Mouse (Mus musculus): Measurements from ENCODE around the gene Twf2. TPM values are rescaled to one million over a fixed set of nuclear protein-coding genes. Genes with fewer than 3 reads are reported as not detected.
"Not testable (repeated sequence)": the region's sequence is repeated elsewhere in the genome, so short reads cannot be mapped to it uniquely, and the experiment has no call there.

The Twf2 gene
- polyA plus RNA-seq, 1 experiment from 2014 or later, result 21.2 TPM

DNA sequence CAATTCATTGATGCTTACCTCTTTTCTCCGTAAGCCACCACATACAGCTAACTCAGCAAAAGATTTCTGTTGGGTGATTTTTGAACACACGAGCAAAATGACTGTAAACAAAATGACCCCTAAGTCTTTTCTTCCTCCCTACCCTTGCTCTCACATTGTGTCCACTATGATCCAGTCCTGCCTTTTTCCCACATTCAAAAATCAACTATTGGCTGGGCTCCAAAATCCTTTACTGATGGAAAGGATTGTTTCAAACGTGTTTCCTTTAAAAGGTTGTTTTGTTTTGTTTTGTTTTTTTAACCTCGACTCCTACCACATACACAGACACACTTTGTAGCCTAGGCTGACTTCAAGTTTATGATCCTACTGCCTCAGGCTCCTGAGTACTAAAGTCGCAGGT is 42.5 kb upstream of the Twf2 start:
- Histone ChIP-seq H3K27me3 (ENCODE audit: control insufficient read depth, insufficient read depth, low read depth, low read length) (no peaks in the 10 kb centered on the region; the same call in 1 of the 2 replicates), H3K4me3 (ENCODE audit: low read depth, low read length) (peak overlapping the region; percentile 81), H3K4me1 (ENCODE audit: control insufficient read depth, low read depth, low read length) (peaks cover 5% of the 10 kb centered on the region), H3K27ac (ENCODE audit: low read length) (peak overlapping the region; percentile 93), H3K4me2 (ENCODE audit: low read depth, low read length) (peak overlapping the region; percentile 90), H3K36me3 (ENCODE audit: control insufficient read depth, insufficient read depth) (no peaks in the 10 kb centered on the region), H3K9me3 (replicated peaks; ENCODE audit: control insufficient read depth, low read length) (no peaks in the 10 kb centered on the region), H3K9ac (ENCODE audit: low read depth, low read length) (peak overlapping the region; percentile 74)
- no peak for ATAC-seq (ENCODE audit: low read depth)
- WGBS (ENCODE audit: insufficient replicate concordance), result 46% methylated on average over 5 of the region's 5 CpGs

DNA sequence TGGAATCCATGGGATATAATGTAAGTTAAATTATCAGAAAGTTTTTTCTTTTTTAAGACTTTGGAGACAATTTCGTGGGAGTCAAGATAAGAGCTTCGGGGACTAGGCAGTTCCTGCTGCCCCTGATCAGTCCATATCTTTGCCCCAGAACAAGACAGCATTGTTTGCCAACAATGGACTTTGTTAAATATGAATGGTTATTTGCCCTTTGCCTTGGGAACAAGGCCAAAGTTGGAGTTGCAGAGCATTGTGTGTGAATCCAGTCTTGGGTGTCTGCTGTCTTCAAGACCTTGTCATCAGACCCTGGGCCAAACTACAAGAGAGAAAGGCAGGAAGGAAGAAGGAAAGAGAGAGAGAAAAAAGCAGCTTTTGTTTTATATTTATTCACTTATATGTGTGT is 36.2 kb upstream of the Twf2 start:
- Histone ChIP-seq H3K27me3 (ENCODE audit: control insufficient read depth, insufficient read depth, low read depth, low read length) (no peaks in the 10 kb centered on the region; the same call in 1 of the 2 replicates), H3K27ac (ENCODE audit: low read length) (no peak overlapping the region), H3K4me1 (ENCODE audit: control insufficient read depth, low read depth, low read length) (peaks cover 11% of the 10 kb centered on the region), H3K4me3 (ENCODE audit: low read depth, low read length) (no peak overlapping the region), H3K4me2 (ENCODE audit: low read depth, low read length) (no peak overlapping the region), H3K9ac (ENCODE audit: low read depth, low read length) (no peak overlapping the region), H3K36me3 (ENCODE audit: control insufficient read depth, insufficient read depth) (no peaks in the 10 kb centered on the region), H3K9me3 (replicated peaks; ENCODE audit: control insufficient read depth, low read length) (no peaks in the 10 kb centered on the region)
- 40% methylated on average over 2 of the region's 2 CpGs for WGBS (ENCODE audit: insufficient replicate concordance)
- no peak for ATAC-seq (ENCODE audit: low read depth)

- WGBS (ENCODE audit: insufficient replicate concordance), result 57% methylated on average over 3 of the region's 3 CpGs
- no peak for ATAC-seq (ENCODE audit: low read depth)
These were observed 35.7 kb upstream of the Twf2 start for GRCm38 (mm10) chr9:106167241-106167640.

DNA sequence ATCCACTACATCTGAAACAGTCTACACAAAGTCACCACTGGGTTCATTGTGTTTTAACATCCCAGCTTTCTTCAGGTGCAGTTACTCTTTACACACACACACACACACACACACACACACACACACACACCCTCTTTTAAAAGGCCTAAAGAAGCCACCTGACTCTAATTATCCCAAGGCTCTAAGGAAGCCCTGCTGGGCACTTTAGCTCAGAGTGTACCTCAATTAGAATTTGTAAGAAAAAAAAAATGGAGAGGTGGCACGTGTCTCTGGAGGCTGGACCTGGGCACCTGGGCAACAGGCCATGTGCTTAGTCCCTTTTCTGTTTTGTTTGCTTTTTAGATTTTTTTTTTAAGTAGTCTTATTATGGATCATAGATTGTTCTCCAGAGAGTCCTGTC is 35.2 kb upstream of the Twf2 start:
- no peak for ATAC-seq (ENCODE audit: low read depth)
- Histone ChIP-seq H3K36me3 (ENCODE audit: control insufficient read depth, insufficient read depth) (no peaks in the 10 kb centered on the region), H3K9ac (ENCODE audit: low read depth, low read length) (no peak overlapping the region), H3K4me2 (ENCODE audit: low read depth, low read length) (no peak overlapping the region), H3K4me3 (ENCODE audit: low read depth, low read length) (no peak overlapping the region), H3K27ac (ENCODE audit: low read length) (no peak overlapping the region), H3K27me3 (ENCODE audit: control insufficient read depth, insufficient read depth, low read depth, low read length) (no peaks in the 10 kb centered on the region), H3K4me1 (ENCODE audit: control insufficient read depth, low read depth, low read length) (peaks cover 11% of the 10 kb centered on the region), H3K9me3 (replicated peaks; ENCODE audit: control insufficient read depth, low read length) (no peaks in the 10 kb centered on the region)
- WGBS (ENCODE audit: insufficient replicate concordance), result 57% methylated on average over 1 of the region's 1 CpGs

More at GRCm38 (mm10) chr9:106167241-106167640, 35.7 kb upstream of the Twf2 start:
- Histone ChIP-seq H3K27me3 (ENCODE audit: control insufficient read depth, insufficient read depth, low read depth, low read length) (no peaks in the 10 kb centered on the region), H3K4me3 (ENCODE audit: low read depth, low read length) (no peak overlapping the region), H3K9me3 (replicated peaks; ENCODE audit: control insufficient read depth, low read length) (no peaks in the 10 kb centered on the region), H3K36me3 (ENCODE audit: control insufficient read depth, insufficient read depth) (no peaks in the 10 kb centered on the region), H3K4me1 (ENCODE audit: control insufficient read depth, low read depth, low read length) (peaks cover 11% of the 10 kb centered on the region), H3K4me2 (ENCODE audit: low read depth, low read length) (no peak overlapping the region), H3K27ac (ENCODE audit: low read length) (no peak overlapping the region), H3K9ac (ENCODE audit: low read depth, low read length) (no peak overlapping the region)

- not testable (repeated sequence) for H3K27me3 ChIP-seq (ENCODE audit: control insufficient read depth, insufficient read depth, low read depth, low read length); ATAC-seq (ENCODE audit: low read depth); H3K9ac ChIP-seq (ENCODE audit: low read depth, low read length); H3K27ac ChIP-seq (ENCODE audit: low read length); H3K9me3 ChIP-seq (replicated peaks; ENCODE audit: control insufficient read depth, low read length); H3K36me3 ChIP-seq (ENCODE audit: control insufficient read depth, insufficient read depth); H3K4me3 ChIP-seq (ENCODE audit: low read depth, low read length); H3K4me2 ChIP-seq (ENCODE audit: low read depth, low read length)
- 59% methylated on average over 1 of the region's 1 CpGs for WGBS (ENCODE audit: insufficient replicate concordance)
- peaks cover 21% of the 10 kb centered on the region for H3K4me1 ChIP-seq (ENCODE audit: control insufficient read depth, low read depth, low read length)
These were observed 33.9 kb upstream of the Twf2 start for GRCm38 (mm10) chr9:106169006-106169405.

DNA sequence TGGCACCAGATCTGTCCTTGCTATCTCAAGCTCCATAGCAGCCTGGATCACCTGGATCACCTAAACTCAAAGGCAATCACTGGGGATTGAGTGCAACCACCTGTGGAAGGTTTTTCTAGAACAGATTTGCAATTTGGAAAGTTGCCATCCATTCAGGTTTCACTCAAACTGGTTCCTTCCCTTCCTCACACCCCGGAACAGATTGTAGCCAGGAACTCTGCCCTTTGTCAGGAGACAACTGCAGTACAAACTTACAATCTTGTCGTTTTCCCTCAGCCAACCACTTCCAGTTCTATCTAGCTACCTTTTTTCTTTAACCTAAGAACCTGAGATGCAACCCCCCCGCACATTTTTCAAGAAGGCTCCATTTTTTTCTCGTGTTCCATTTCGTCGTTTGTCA is 33.0 kb upstream of the Twf2 start:
- no peak overlapping the region for H3K27ac ChIP-seq (ENCODE audit: low read length)
- 40% methylated on average over 6 of the region's 6 CpGs for WGBS (ENCODE audit: insufficient replicate concordance)
- H3K36me3 ChIP-seq (ENCODE audit: control insufficient read depth, insufficient read depth), result no peaks in the 10 kb centered on the region
- no peak overlapping the region for H3K4me3 ChIP-seq (ENCODE audit: low read depth, low read length)
- H3K27me3 ChIP-seq (ENCODE audit: control insufficient read depth, insufficient read depth, low read depth, low read length), result no peaks in the 10 kb centered on the region
- no peak overlapping the region for H3K9ac ChIP-seq (ENCODE audit: low read depth, low read length)
- H3K4me2 ChIP-seq (ENCODE audit: low read depth, low read length), result no peak overlapping the region
- peaks cover 26% of the 10 kb centered on the region for H3K4me1 ChIP-seq (ENCODE audit: control insufficient read depth, low read depth, low read length)
- no peaks in the 10 kb centered on the region for H3K9me3 ChIP-seq (replicated peaks; ENCODE audit: control insufficient read depth, low read length)
- no peak for ATAC-seq (ENCODE audit: low read depth)

GRCm38 (mm10) chr9:106170556-106171345 is 32.2 kb upstream of the Twf2 start, which contains the start of gene Wdr82:
Gene Wdr82 (plus strand): TSS chr9:106170928.
- no peaks in the 10 kb centered on the region for H3K36me3 ChIP-seq (ENCODE audit: control insufficient read depth, insufficient read depth)
- H3K27ac ChIP-seq (ENCODE audit: low read length), result peak within 1 kb of the TSS; percentile 95
- no peaks in the 10 kb centered on the region for H3K27me3 ChIP-seq (ENCODE audit: control insufficient read depth, insufficient read depth, low read depth, low read length)
- ATAC-seq (ENCODE audit: low read depth), result peak; percentile 94
- H3K9me3 ChIP-seq (replicated peaks; ENCODE audit: control insufficient read depth, low read length), result no peaks in the 10 kb centered on the region
- peak within 1 kb of the TSS; percentile 89 for H3K9ac ChIP-seq (ENCODE audit: low read depth, low read length)
- H3K4me3 ChIP-seq (ENCODE audit: low read depth, low read length), result peak within 1 kb of the TSS; percentile 91
- H3K4me1 ChIP-seq (ENCODE audit: control insufficient read depth, low read depth, low read length), result peaks cover 31% of the 10 kb centered on the region
- under 1% methylated on average over 44 of the region's 81 CpGs for WGBS (ENCODE audit: insufficient replicate concordance)
- peak within 1 kb of the TSS; percentile 88 for H3K4me2 ChIP-seq (ENCODE audit: low read depth, low read length)

DNA sequence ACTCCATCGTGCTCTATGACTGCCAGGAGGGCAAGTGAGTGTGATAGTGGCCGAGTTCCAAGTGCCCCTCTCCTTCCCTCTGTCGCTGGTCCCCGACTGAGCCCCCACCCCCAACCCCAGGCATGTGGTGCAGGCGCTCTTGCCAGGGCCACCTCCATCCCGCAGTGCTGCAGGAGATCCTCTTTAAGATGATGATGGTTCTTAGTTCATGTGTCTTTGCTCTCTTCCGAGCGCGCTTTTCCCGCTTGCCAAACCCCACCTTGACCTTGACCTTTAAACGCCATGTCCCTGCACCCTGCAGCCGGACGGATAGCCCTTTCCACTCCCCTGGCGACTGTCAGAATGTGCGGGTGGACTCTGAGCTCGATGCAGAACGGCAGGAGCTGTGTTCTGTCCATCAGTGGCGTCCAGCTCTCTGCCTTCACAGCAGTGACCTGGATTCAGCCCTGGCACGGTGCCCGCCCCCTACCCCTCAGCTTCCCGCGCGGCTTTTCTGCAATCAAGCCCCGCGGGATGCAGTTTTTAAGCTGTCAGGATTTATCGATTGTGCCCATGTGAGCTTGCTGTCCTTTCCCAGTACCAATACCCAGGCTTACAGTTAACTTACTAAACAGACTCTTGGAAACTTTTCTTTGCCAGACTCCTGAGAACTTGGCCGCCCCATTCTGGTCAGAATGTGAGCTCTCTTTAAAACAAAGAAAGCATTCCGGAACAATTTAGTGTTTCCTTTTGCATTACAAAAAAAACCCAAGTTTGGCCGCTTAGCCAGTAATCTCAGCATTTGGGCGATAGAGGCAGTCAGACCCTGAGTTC is 31.4 kb upstream of the Twf2 start:
- Histone ChIP-seq H3K27me3 (ENCODE audit: control insufficient read depth, insufficient read depth, low read depth, low read length) (no peaks in the 10 kb centered on the region), H3K9ac (ENCODE audit: low read depth, low read length) (peak overlapping the region; percentile 89), H3K4me3 (ENCODE audit: low read depth, low read length) (peak overlapping the region; percentile 91), H3K4me2 (ENCODE audit: low read depth, low read length) (peak overlapping the region; percentile 88), H3K9me3 (replicated peaks; ENCODE audit: control insufficient read depth, low read length) (no peaks in the 10 kb centered on the region), H3K4me1 (ENCODE audit: control insufficient read depth, low read depth, low read length) (peaks cover 31% of the 10 kb centered on the region), H3K27ac (ENCODE audit: low read length) (peak overlapping the region; percentile 95), H3K36me3 (ENCODE audit: control insufficient read depth, insufficient read depth) (no peaks in the 10 kb centered on the region; the same call in 1 of the 2 replicates)
- peak; percentile 31 for ATAC-seq (ENCODE audit: low read depth)
- under 1% methylated on average over 30 of the region's 30 CpGs for WGBS (ENCODE audit: insufficient replicate concordance)

DNA sequence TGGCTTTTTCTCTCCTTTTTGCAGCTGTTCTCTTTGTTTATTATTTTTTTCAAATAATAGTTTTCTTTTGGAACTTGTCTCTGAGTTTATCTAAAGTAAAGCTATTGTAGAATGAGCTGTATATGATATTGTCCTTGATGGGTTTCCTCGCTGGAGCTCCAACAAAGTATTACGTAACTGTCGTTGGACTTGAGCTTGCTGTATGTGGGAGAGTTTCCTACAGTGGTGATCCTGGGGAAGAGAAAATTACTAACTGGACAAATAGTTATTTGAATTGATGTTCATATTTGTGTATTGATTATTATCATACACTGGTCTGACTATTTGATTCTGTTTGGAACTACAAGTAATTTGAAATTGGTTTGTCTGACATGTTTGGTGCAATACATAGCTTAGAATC is 30.4 kb upstream of the Twf2 start:
- H3K27ac ChIP-seq (ENCODE audit: low read length), result no peak overlapping the region

More for the DNA sequence above, 30.4 kb upstream of the Twf2 start:
- Histone ChIP-seq H3K4me1 (ENCODE audit: control insufficient read depth, low read depth, low read length) (peaks cover 31% of the 10 kb centered on the region), H3K4me2 (ENCODE audit: low read depth, low read length) (peak overlapping the region; percentile 88), H3K9me3 (replicated peaks; ENCODE audit: control insufficient read depth, low read length) (no peaks in the 10 kb centered on the region), H3K4me3 (ENCODE audit: low read depth, low read length) (peak overlapping the region; percentile 91), H3K27me3 (ENCODE audit: control insufficient read depth, insufficient read depth, low read depth, low read length) (no peaks in the 10 kb centered on the region), H3K9ac (ENCODE audit: low read depth, low read length) (peak overlapping the region; percentile 89; the same call in 1 of the 2 replicates), H3K36me3 (ENCODE audit: control insufficient read depth, insufficient read depth) (peaks cover 7% of the 10 kb centered on the region)
- 7% methylated on average over 3 of the region's 3 CpGs for WGBS (ENCODE audit: insufficient replicate concordance)
- no peak for ATAC-seq (ENCODE audit: low read depth)
